Mouse (Mus musculus) thymus, adult 2 months (tissue): ENCODE data around the gene Pknox2. TPM values are rescaled to one million over a fixed set of nuclear protein-coding genes. Genes with fewer than 3 reads are reported as not detected.

Source experiments
- DNase-seq: peaks from one replicate; pipeline ENCODE4 v3.0.0; 2021
- H3K27ac ChIP-seq: fragments of 200-500 bp; 2 replicates; pipeline ENCODE4 v1.5.1; 2012; ENCODE audit warnings: low read length, control low read depth; ENCODE audit not compliant: control insufficient read depth, insufficient read depth
- H3K27me3 ChIP-seq: fragments of 200-500 bp; 2 replicates; pipeline ENCODE4 v1.6.1; 2012; ENCODE audit warnings: mild to moderate bottlenecking, low read length, moderate library complexity, mixed read lengths; ENCODE audit not compliant: control insufficient read depth, insufficient read depth
- H3K36me3 ChIP-seq: fragments of 200-500 bp; 2 replicates; pipeline ENCODE4 v1.6.1; 2012; ENCODE audit warnings: mild to moderate bottlenecking, low read length, moderate library complexity; ENCODE audit not compliant: control insufficient read depth, insufficient read depth
- H3K4me1 ChIP-seq: fragments of 200-500 bp; replicated peaks from 2 replicates; pipeline ENCODE4 v1.6.1; 2012; ENCODE audit warnings: low read length; ENCODE audit not compliant: control insufficient read depth, insufficient read depth
- H3K4me3 ChIP-seq: fragments of 200-500 bp; 2 replicates; pipeline ENCODE4 v1.5.1; 2012; ENCODE audit warnings: mild to moderate bottlenecking, low read length, control low read depth, moderate library complexity; ENCODE audit not compliant: control insufficient read depth, insufficient read depth
- CTCF ChIP-seq: fragments of 200-500 bp; IDR thresholded peaks from 2 replicates; pipeline ENCODE4 v1.5.1; 2012; ENCODE audit warnings: mild to moderate bottlenecking, control low read depth, low read length, moderate library complexity, borderline replicate concordance; ENCODE audit not compliant: control insufficient read depth, poor library complexity, insufficient read depth; ENCODE audit errors: extremely low read depth
- POLR2A ChIP-seq: fragments of 200-500 bp; IDR thresholded peaks from 2 replicates; pipeline ENCODE4 v1.6.1; 2012; ENCODE audit warnings: mild to moderate bottlenecking, low read length, control low read depth, moderate library complexity; ENCODE audit not compliant: control insufficient read depth, poor library complexity, insufficient read depth; ENCODE audit errors: extremely low read depth
- WGBS: fragments of 180-500 bp; shearing (Covaris S2); methylation state at CpG from one replicate; pipeline ENCODE4 v1.1.7; 2018; 5-methylcytosine and 5-hydroxymethylcytosine counted together
- polyA plus RNA-seq: library from polyadenylated mRNA; depleted of rRNA; stranded (reverse); fragments of >200 nt; gene quantifications from 2 replicates; pipeline ENCODE4 v1.2.3, GENCODE M21; 2012

Gene Pknox2
- polyA plus RNA-seq, 1 experiment = 3.2 TPM

DNA sequence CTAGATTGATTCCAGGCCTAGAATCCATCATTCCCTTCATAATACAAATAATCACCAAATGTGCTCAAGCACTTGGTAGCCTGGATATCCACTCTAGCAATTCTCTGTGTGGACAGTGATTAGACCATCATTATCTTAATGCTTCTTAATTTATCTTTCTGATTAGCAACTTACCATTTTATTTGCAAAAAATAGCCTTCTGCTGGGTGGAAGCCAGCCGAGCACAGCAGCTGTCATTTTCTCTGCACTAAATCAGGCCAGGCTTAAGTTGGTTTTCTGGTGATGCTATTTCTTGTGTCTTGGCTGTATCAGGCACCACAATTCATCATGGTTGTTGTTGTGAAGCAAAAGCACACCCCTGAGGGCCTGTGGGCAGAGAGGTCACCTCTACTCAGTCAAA lies 112.9 kb downstream of the Pknox2 start:
- no peak for DNase-seq
- Histone ChIP-seq H3K27ac (no peak overlapping the region), H3K4me1 (no peaks in the 10 kb centered on the region), H3K4me3 (no peak overlapping the region), H3K36me3 (no peaks in the 10 kb centered on the region), H3K27me3 (no peaks in the 10 kb centered on the region)
- WGBS = 98% methylated on average over 1 of the region's 1 CpGs
- no peak for TF ChIP-seq CTCF
- no peak for TF ChIP-seq POLR2A

- TF ChIP-seq POLR2A (no peak), CTCF (no peak)
- Histone ChIP-seq H3K27ac (no peak overlapping the region), H3K4me3 (no peak overlapping the region), H3K27me3 (no peaks in the 10 kb centered on the region; the same call in 1 of the 2 replicates), H3K36me3 (no peaks in the 10 kb centered on the region), H3K4me1 (no peaks in the 10 kb centered on the region)
- 70% methylated on average over 9 of the region's 9 CpGs for WGBS
- DNase-seq = no peak
Measured at GRCm38 (mm10) chr9:37030347-37031213, 116.6 kb downstream of the Pknox2 start.

GRCm38 (mm10) chr9:37029811-37030346 lies 117.3 kb downstream of the Pknox2 start:
- TF ChIP-seq POLR2A = no peak
- no peak for TF ChIP-seq CTCF
- H3K4me1 ChIP-seq = no peaks in the 10 kb centered on the region
- WGBS = 77% methylated on average over 3 of the region's 3 CpGs
- no peak overlapping the region for H3K27ac ChIP-seq
- no peak overlapping the region for H3K4me3 ChIP-seq
- no peaks in the 10 kb centered on the region; the same call in 1 of the 2 replicates for H3K27me3 ChIP-seq
- DNase-seq = no peak
- no peaks in the 10 kb centered on the region for H3K36me3 ChIP-seq

DNA sequence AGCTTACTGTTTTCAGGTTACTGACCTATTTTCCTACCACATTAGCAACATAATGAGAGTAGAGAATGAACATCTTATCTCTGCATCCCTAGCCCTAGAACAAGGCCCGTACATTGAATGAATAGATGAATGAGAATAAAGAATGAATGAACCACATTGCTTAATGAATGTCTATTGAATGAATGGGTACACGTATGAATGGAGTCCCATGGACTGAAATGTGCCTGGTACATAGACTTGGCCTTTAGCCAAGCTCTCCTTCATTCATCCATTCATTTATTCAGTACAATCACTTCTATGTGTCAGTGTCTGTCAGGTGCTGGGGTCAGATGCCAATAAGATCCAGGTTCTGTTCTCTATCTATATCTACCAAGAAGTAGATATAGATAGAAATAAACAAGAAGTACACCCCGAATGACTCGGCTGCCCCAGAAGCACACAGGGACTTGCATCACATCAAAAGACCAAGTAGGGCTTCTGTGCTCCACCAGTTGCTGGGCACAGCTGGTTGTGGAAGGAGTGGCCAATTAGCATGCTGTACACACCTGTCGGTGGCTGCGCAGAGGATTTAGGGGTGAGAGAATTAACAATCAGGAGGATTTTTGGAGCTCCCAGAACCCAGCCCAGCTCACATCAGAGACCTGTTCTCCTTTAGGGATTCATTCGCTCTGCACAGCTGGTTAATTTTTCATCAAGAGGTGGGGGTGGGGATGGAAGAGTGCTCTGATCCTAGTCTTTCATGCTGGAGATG lies 119.2 kb downstream of the Pknox2 start:
- H3K36me3 ChIP-seq = no peaks in the 10 kb centered on the region
- H3K4me1 ChIP-seq = no peaks in the 10 kb centered on the region
- WGBS = 91% methylated on average over 7 of the region's 7 CpGs
- no peak overlapping the region for H3K27ac ChIP-seq
- H3K27me3 ChIP-seq = no peaks in the 10 kb centered on the region; the same call in 1 of the 2 replicates
- DNase-seq = no peak
- TF ChIP-seq POLR2A (no peak), CTCF (no peak)
- no peak overlapping the region for H3K4me3 ChIP-seq

DNA sequence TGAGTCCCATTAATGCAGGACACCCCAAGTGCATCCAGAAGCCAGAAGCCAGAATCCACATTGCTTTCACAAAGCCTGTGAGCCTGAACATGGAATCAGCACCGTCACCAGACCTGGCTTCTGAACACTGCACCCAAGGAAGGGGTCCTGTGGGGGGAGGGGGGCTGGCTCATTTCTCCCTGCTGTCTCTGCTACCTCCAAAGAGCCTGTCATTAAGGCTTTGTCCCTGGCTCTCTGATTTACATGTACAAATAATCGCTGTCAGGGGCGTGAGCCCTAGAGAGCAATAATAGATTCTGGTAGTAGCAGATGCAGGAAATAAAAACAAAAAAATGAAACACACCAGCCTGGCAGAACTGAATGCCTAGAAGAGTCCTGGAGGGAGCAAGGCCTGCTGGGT lies 121.3 kb downstream of the Pknox2 start:
- no peak for DNase-seq
- 88% methylated on average over 3 of the region's 3 CpGs for WGBS
- Histone ChIP-seq H3K36me3 (no peaks in the 10 kb centered on the region), H3K27ac (no peak overlapping the region), H3K4me1 (no peaks in the 10 kb centered on the region), H3K27me3 (no peaks in the 10 kb centered on the region; the same call in 1 of the 2 replicates), H3K4me3 (no peak overlapping the region)
- no peak for TF ChIP-seq POLR2A

GRCm38 (mm10) chr9:37021586-37022230 lies 125.5 kb downstream of the Pknox2 start:
- WGBS = 39% methylated on average over 3 of the region's 3 CpGs

More at GRCm38 (mm10) chr9:37021586-37022230, 125.5 kb downstream of the Pknox2 start:
- no peak for DNase-seq
- Histone ChIP-seq H3K27ac (no peak overlapping the region), H3K27me3 (no peaks in the 10 kb centered on the region), H3K36me3 (no peaks in the 10 kb centered on the region), H3K4me1 (no peaks in the 10 kb centered on the region), H3K4me3 (no peak overlapping the region)
- TF ChIP-seq CTCF (no peak), POLR2A (no peak)
